ENCODE assay signal across 7 mouse cellular contexts in genomic region chr7:16286026-16286961, GRCm38 (mm10). TPM values are rescaled to one million over a fixed set of nuclear protein-coding genes. Genes with fewer than 3 reads are reported as not detected.
DNase-seq lines count a peak whose midpoint lies in the region; ATAC-seq and TF ChIP-seq lines count a peak whose summit lies in the region.

Gene Ccdc9 (minus strand): TSS chr7:16286795.

- no peak for TF ChIP-seq CTCF in intestine, postnatal 0 days (IDR thresholded peaks at IDR 0.05; ENCODE audit: low read depth)
- TF ChIP-seq CTCF in small intestine, adult 2 months (IDR thresholded peaks at IDR 0.05; ENCODE audit: extremely low read depth, insufficient read length, insufficient replicate concordance, low read depth, low read length): no peak

- peak within 1 kb of the TSS; percentile 68 for H3K4me3 ChIP-seq in intestine, postnatal 0 days (ENCODE audit: low read depth, low read length)
- H3K4me3 ChIP-seq in midbrain, embryonic 12.5 days: peak within 1 kb of the TSS; percentile 82
- peak within 1 kb of the TSS; percentile 76 for H3K4me3 ChIP-seq in small intestine, adult 2 months (ENCODE audit: low read depth, low read length)

- peak within 1 kb of the TSS; percentile 99 for H3K27ac ChIP-seq in intestine, postnatal 0 days (ENCODE audit: low read depth, low read length)
- peak within 1 kb of the TSS; percentile 93 for H3K27ac ChIP-seq in midbrain, embryonic 12.5 days (replicated peaks)
- peak within 1 kb of the TSS; percentile 56 for H3K27ac ChIP-seq in small intestine, adult 2 months (ENCODE audit: insufficient read depth, low read depth, low read length)

- H3K36me3 ChIP-seq in intestine, postnatal 0 days (ENCODE audit: control insufficient read depth, insufficient read depth): peaks cover 32% of the 10 kb centered on the region
- H3K36me3 ChIP-seq in midbrain, embryonic 12.5 days: peaks cover 30% of the 10 kb centered on the region
- peaks cover 28% of the 10 kb centered on the region for H3K36me3 ChIP-seq in small intestine, adult 2 months (ENCODE audit: control insufficient read depth, insufficient read depth, low read length)

- H3K9me3 ChIP-seq in intestine, postnatal 0 days (ENCODE audit: control insufficient read depth): no peaks in the 10 kb centered on the region
- no peaks in the 10 kb centered on the region for H3K9me3 ChIP-seq in midbrain, embryonic 12.5 days

- peak within 1 kb of the TSS; percentile 67 for H3K4me2 ChIP-seq in intestine, postnatal 0 days (replicated peaks; ENCODE audit: low read depth)
- peak within 1 kb of the TSS; percentile 49 for H3K4me2 ChIP-seq in midbrain, embryonic 12.5 days (replicated peaks)

- no peak; the same call in none of the 2 replicates for TF ChIP-seq POLR2A in small intestine, adult 2 months (IDR thresholded peaks at IDR 0.05; ENCODE audit: low read depth, low read length)

- ATAC-seq in intestine, postnatal 0 days: peak; percentile 91
- peak; percentile 93 for ATAC-seq in midbrain, embryonic 12.5 days (ENCODE audit: low FRiP score, low read depth)

- DNase-seq in adrenal gland, adult 8-10 months: peak; percentile 100
- DNase-seq in embryo, embryonic 9.5 days (ENCODE audit: extremely low spot score): peak; percentile 100
- DNase-seq in gonadal fat pad, adult 2 months (ENCODE audit: low read depth): no peak
- DNase-seq in left cerebral cortex, postnatal 4 days: peak; percentile 100

- no peaks in the 10 kb centered on the region for H3K4me1 ChIP-seq in intestine, postnatal 0 days (replicated peaks; ENCODE audit: control insufficient read depth, insufficient read depth, low read length)
- H3K4me1 ChIP-seq in midbrain, embryonic 12.5 days: peaks cover 12% of the 10 kb centered on the region
- H3K4me1 ChIP-seq in small intestine, adult 2 months (ENCODE audit: control insufficient read depth, insufficient read depth, insufficient read length, low read length): no peaks in the 10 kb centered on the region

- no peaks in the 10 kb centered on the region for H3K27me3 ChIP-seq in intestine, postnatal 0 days (replicated peaks; ENCODE audit: control insufficient read depth, insufficient read depth, low read length)
- H3K27me3 ChIP-seq in midbrain, embryonic 12.5 days: no peaks in the 10 kb centered on the region
- H3K27me3 ChIP-seq in small intestine, adult 2 months (ENCODE audit: control insufficient read depth, insufficient read depth, low read length): no peaks in the 10 kb centered on the region

- under 1% methylated on average over 69 of the region's 70 CpGs for WGBS in intestine, postnatal 0 days
- WGBS in midbrain, embryonic 12.5 days: under 1% methylated on average over 55 of the region's 70 CpGs
- 2% methylated on average over 70 of the region's 70 CpGs for WGBS in small intestine, adult 2 months

- intact Hi-C loops in left cerebral cortex, postnatal 4 days (cut with DNase I): no loop called here

- H3K9ac ChIP-seq in intestine, postnatal 0 days (ENCODE audit: low read depth, low read length): peak within 1 kb of the TSS; percentile 85
- H3K9ac ChIP-seq in midbrain, embryonic 12.5 days (replicated peaks): peak within 1 kb of the TSS; percentile 71

RNA-seq across cellular contexts. Expression of gene Ccdc9, which starts in this region (rescaled TPM):
- total RNA-seq in adrenal gland, adult 8-10 months (2022): 100 to 1,000 TPM in 1 of 4 experiments, 10 to 100 TPM in 3; 48.7 to 119 (median 89.2) TPM
- polyA plus RNA-seq in gonadal fat pad, adult 2 months (2012; rRNA removed): 35.3 and 37.7 TPM in 2 replicates
- polyA plus RNA-seq in intestine, postnatal 0 days (2015; fragmentation: Nextera tagmentation; extraction: Ambion mirVana): 14.2 and 14.8 TPM in 2 replicates
- total RNA-seq in left cerebral cortex, postnatal 4 days (2021): 10 to 100 TPM; 86.2 to 91.5 TPM
- polyA plus RNA-seq in midbrain, embryonic 12.5 days (2016; fragmentation: Nextera tagmentation; extraction: Ambion mirVana): 43.2 and 48.8 TPM in 2 replicates
- polyA plus RNA-seq in small intestine, adult 2 months (2012; rRNA removed): 14.2 and 24.9 TPM in 2 replicates
